Mouse (Mus musculus) neural tube, embryonic 13.5 days (tissue): ENCODE measurements around the gene Tnfaip8l3. TPM values are rescaled to one million over a fixed set of nuclear protein-coding genes. Genes with fewer than 3 reads are reported as not detected.
"Not testable (repeated sequence)": the region's sequence is repeated elsewhere in the genome, so short reads cannot be mapped to it uniquely, and the experiment has no call there.

Experiments
- ATAC-seq: fragments of 200-750 bp; cut with Nextera tagmentation; 2 replicates; pipeline ENCODE4 v1.8.0; 2017; ENCODE audit warnings: low read depth, mild to moderate bottlenecking, moderate TSS enrichment, moderate library complexity
- H3K27ac ChIP-seq: fragments of 300-500 bp; sonication (generic); replicated peaks from 2 replicates; pipeline ENCODE4 v1.5.1; 2015; ENCODE audit warnings: moderate library complexity, mild to moderate bottlenecking, inconsistent platforms
- H3K27me3 ChIP-seq: fragments of 300-500 bp; sonication (generic); 2 replicates; pipeline ENCODE4 v1.6.1; 2015; ENCODE audit warnings: mild to moderate bottlenecking, inconsistent platforms
- H3K36me3 ChIP-seq: fragments of 300-500 bp; sonication (generic); 2 replicates; pipeline ENCODE4 v1.6.1; 2015; ENCODE audit warnings: mild to moderate bottlenecking, inconsistent platforms
- H3K4me1 ChIP-seq: fragments of 300-500 bp; sonication (generic); replicated peaks from 2 replicates; pipeline ENCODE4 v1.6.1; 2015; ENCODE audit warnings: inconsistent platforms
- H3K4me2 ChIP-seq: fragments of 300-500 bp; sonication (generic); 2 replicates; pipeline ENCODE4 v1.6.1; 2015; ENCODE audit warnings: inconsistent platforms, mild to moderate bottlenecking, moderate library complexity
- H3K4me3 ChIP-seq: fragments of 300-500 bp; sonication (generic); 2 replicates; pipeline ENCODE4 v1.5.1; 2015; ENCODE audit warnings: mild to moderate bottlenecking, inconsistent platforms
- H3K9ac ChIP-seq: fragments of 300-500 bp; sonication (generic); 2 replicates; pipeline ENCODE4 v1.6.1; 2015; ENCODE audit warnings: moderate library complexity, mild to moderate bottlenecking, inconsistent platforms
- H3K9me3 ChIP-seq: fragments of 300-500 bp; sonication (generic); 2 replicates; pipeline ENCODE4 v1.6.1; 2016; ENCODE audit warnings: inconsistent platforms
- WGBS: fragments of 180-500 bp; shearing (Covaris S2); methylation state at CpG from one replicate; pipeline ENCODE4 v1.1.7; 2015; 5-methylcytosine and 5-hydroxymethylcytosine counted together
- polyA plus RNA-seq: library from polyadenylated mRNA; unstranded; fragments of >200 nt; fragmentation: Nextera tagmentation; extraction: Ambion mirVana; gene quantifications from 2 replicates; pipeline ENCODE4 v1.2.1, GENCODE M21; 2015

Tnfaip8l3 gene
- polyA plus RNA-seq, 1 experiment from 2014 or later: 0.82 TPM

DNA sequence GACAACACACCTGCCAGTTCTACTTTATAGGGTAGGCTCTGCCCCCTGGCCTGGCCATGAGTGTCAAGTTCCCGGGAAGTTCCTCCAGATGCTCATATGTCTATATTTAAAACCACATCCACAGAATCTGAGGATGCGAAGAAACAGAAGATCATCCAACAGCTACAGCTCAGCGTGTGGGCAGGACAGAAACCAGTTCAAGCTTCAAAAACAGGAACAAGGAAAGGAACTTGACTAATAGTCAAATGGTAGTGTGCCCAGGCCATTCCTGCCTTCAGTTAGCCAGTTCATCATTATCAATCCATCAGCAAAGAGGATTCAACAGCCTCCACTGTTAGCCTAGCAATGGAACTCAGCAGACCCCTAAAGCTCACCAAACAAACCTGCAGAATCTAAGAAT is 4.5 kb downstream of the Tnfaip8l3 start:
- no peaks in the 10 kb centered on the region for H3K36me3 ChIP-seq
- no peak overlapping the region for H3K4me3 ChIP-seq
- 84% methylated on average over 3 of the region's 3 CpGs for WGBS
- no peak overlapping the region for H3K4me2 ChIP-seq
- H3K27ac ChIP-seq: no peak overlapping the region
- H3K27me3 ChIP-seq: peaks cover 31% of the 10 kb centered on the region
- no peaks in the 10 kb centered on the region for H3K9me3 ChIP-seq
- peaks cover 20% of the 10 kb centered on the region for H3K4me1 ChIP-seq
- ATAC-seq: no peak
- H3K9ac ChIP-seq: no peak overlapping the region

DNA sequence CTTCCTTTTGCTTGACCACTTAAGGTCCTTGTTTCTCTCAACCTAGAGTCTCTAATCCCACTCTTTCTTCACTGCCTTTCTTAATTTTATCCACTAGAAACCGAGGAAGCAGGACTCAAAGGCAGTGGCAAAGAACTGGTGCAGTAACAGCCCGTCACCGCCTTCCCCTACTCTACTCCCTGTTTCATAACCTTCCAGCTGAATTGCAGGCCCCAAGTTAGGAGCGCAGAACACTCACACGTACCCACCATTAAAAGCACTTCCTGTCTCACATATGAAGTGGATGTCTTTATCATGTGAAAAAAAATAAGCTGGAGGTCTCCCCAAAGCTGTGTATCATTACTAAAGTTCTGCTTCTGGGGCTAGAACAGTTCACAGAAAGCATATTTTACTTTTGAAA is 6.5 kb downstream of the Tnfaip8l3 start:
- Histone ChIP-seq H3K36me3 (no peaks in the 10 kb centered on the region), H3K27me3 (peaks cover 11% of the 10 kb centered on the region), H3K27ac (no peak overlapping the region), H3K4me2 (no peak overlapping the region), H3K4me3 (no peak overlapping the region), H3K4me1 (peaks cover 8% of the 10 kb centered on the region; the same call in 1 of the 2 replicates), H3K9ac (no peak overlapping the region), H3K9me3 (no peaks in the 10 kb centered on the region)
- no peak for ATAC-seq
- 83% methylated on average over 5 of the region's 5 CpGs for WGBS

GRCm38 (mm10) chr9:54051298-54052068 is 16.7 kb downstream of the Tnfaip8l3 start:
- H3K4me1 ChIP-seq: no peaks in the 10 kb centered on the region
- no peaks in the 10 kb centered on the region for H3K27me3 ChIP-seq
- no peak for ATAC-seq
- no peaks in the 10 kb centered on the region for H3K9me3 ChIP-seq
- no peak overlapping the region for H3K4me3 ChIP-seq
- no peak overlapping the region for H3K27ac ChIP-seq
- no peaks in the 10 kb centered on the region for H3K36me3 ChIP-seq
- H3K9ac ChIP-seq: no peak overlapping the region
- no peak overlapping the region for H3K4me2 ChIP-seq
- 82% methylated on average over 3 of the region's 3 CpGs for WGBS

DNA sequence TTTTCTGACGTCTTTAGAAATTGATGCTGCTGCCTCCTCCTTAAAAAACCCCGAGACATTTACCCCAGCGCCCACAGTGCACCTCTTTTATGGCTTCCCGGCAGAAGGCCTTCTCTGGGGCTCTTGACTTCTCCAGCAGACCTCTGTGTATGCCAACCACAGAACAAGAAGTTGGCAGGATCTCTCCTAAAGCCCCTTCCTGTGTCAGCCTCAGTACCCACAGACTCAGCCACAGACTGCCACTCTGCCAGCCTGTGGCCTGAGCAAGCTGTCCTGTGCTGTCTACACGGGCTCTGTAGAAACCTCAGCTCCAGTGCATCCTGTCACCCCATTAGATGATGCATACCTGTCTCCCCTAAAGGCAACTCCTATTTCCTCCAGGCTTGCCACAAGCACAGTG is 19.2 kb downstream of the Tnfaip8l3 start:
- Histone ChIP-seq H3K9me3 (no peaks in the 10 kb centered on the region), H3K4me2 (no peak overlapping the region), H3K27ac (no peak overlapping the region), H3K27me3 (no peaks in the 10 kb centered on the region), H3K36me3 (no peaks in the 10 kb centered on the region), H3K4me3 (no peak overlapping the region), H3K9ac (no peak overlapping the region), H3K4me1 (no peaks in the 10 kb centered on the region)
- no peak for ATAC-seq
- WGBS: 88% methylated on average over 5 of the region's 5 CpGs

DNA sequence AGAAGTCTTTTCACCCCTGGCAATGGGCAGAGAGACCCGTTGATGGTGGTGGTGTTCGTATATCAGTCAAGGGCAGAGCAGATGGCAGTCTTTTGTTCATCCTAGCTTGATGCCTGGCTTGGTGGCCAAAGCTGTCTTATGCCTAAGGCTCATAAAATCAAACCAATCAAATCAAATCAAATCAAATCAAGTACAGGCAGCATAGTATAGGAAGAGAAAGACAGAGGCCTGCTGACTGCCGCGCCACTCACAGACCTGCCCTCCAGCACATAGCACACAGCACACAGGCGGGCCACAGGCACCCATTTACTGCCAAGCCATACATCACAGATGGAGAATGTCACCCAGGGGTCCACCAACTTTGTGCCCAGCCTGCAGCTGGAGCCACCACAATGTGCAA is 25.1 kb downstream of the Tnfaip8l3 start:
- Histone ChIP-seq H3K27ac (no peak overlapping the region), H3K9ac (no peak overlapping the region), H3K27me3 (no peaks in the 10 kb centered on the region), H3K4me3 (no peak overlapping the region), H3K9me3 (no peaks in the 10 kb centered on the region), H3K4me2 (no peak overlapping the region), H3K4me1 (no peaks in the 10 kb centered on the region; the same call in 1 of the 2 replicates), H3K36me3 (no peaks in the 10 kb centered on the region)
- 60% methylated on average over 5 of the region's 5 CpGs for WGBS
- ATAC-seq: peak; percentile 40; the same call in 1 of the 2 replicates

DNA sequence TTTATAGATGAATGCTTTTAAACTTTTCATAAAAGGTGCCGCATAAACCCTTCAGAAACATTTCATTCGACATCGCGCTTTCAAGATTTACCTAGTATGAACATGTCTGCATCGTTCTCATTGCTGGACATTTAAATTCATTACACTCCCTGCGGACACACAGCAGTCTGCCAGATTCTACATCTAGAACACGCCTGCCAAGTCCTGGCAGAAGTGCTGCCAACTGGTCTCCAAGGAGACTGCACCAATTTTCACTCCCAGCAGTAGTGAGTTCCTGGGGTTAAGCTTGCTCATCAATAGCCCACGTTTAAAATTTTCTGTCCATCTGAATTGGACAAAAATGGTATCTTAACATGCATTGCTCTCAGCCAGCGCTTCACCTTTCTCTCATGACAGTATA is 30.5 kb downstream of the Tnfaip8l3 start:
- Histone ChIP-seq H3K4me3 (no peak overlapping the region), H3K27ac (no peak overlapping the region), H3K4me1 (peaks cover 7% of the 10 kb centered on the region; the same call in 1 of the 2 replicates), H3K9ac (no peak overlapping the region), H3K36me3 (no peaks in the 10 kb centered on the region), H3K9me3 (no peaks in the 10 kb centered on the region), H3K4me2 (no peak overlapping the region), H3K27me3 (no peaks in the 10 kb centered on the region)
- WGBS: 44% methylated on average over 9 of the region's 9 CpGs
- peak; percentile 63; the same call in 1 of the 2 replicates for ATAC-seq

GRCm38 (mm10) chr9:54034691-54035090 is 33.5 kb downstream of the Tnfaip8l3 start:
- no peak for ATAC-seq
- H3K9ac ChIP-seq: no peak overlapping the region
- no peaks in the 10 kb centered on the region for H3K9me3 ChIP-seq
- 70% methylated on average over 5 of the region's 5 CpGs for WGBS
- peaks cover 7% of the 10 kb centered on the region; the same call in 1 of the 2 replicates for H3K4me1 ChIP-seq
- no peak overlapping the region for H3K4me3 ChIP-seq
- H3K27me3 ChIP-seq: no peaks in the 10 kb centered on the region
- H3K27ac ChIP-seq: no peak overlapping the region
- H3K36me3 ChIP-seq: no peaks in the 10 kb centered on the region
- no peak overlapping the region for H3K4me2 ChIP-seq

DNA sequence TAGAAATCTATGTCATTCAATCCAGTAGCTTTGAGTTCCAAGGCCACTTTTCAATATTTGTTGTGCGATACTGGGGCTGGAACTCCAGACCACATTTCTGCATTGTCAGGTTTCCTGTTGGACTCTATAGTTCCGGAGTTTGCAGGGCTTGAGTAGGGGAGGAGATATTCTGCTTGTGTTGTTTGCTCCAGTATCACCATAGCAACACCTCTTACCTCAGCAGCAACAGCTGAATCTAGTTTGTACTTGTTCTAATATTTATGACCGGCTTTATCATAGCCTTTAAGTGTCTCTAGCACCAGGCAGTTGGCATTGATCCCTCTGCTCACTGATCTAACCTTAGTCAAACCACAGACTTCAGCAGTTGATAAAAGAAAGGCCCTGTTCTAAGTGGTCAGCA is 45.4 kb downstream of the Tnfaip8l3 start:
- no peak for ATAC-seq
- no peaks in the 10 kb centered on the region for H3K36me3 ChIP-seq
- H3K4me3 ChIP-seq: no peak overlapping the region
- no peaks in the 10 kb centered on the region for H3K27me3 ChIP-seq
- no peaks in the 10 kb centered on the region for H3K9me3 ChIP-seq
- no peak overlapping the region for H3K9ac ChIP-seq
- 74% methylated on average over 3 of the region's 3 CpGs for WGBS
- no peaks in the 10 kb centered on the region for H3K4me1 ChIP-seq
- no peak overlapping the region for H3K27ac ChIP-seq
- H3K4me2 ChIP-seq: no peak overlapping the region

- no peaks in the 10 kb centered on the region for H3K9me3 ChIP-seq
- no peak overlapping the region for H3K27ac ChIP-seq
- no peaks in the 10 kb centered on the region for H3K36me3 ChIP-seq
- no peak overlapping the region for H3K4me2 ChIP-seq
- WGBS: 73% methylated on average over 1 of the region's 1 CpGs
- no peak overlapping the region for H3K9ac ChIP-seq
- no peaks in the 10 kb centered on the region for H3K4me1 ChIP-seq
- no peak for ATAC-seq
- H3K4me3 ChIP-seq: no peak overlapping the region
- no peaks in the 10 kb centered on the region for H3K27me3 ChIP-seq
Measured at GRCm38 (mm10) chr9:53994528-53994927, 73.7 kb downstream of the Tnfaip8l3 start.

DNA sequence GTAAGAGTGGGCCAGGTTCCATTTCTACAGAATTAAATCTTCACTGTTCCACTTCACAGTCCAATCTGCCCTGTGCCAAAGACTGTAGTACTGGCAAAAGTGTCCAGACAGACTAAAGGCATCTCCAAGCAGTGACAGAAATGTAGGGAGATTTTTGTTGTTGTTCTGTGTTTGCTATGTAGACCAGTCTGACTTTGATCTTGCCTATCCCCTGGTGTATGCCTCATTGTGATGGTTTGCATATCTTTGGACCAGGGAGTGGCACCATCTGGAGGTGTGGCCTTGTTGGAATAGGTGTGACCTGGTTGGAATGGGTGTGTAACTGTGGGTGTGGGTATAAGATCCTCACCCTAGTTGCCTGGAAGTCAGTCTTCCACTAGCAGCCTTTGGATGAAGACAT is 75.6 kb downstream of the Tnfaip8l3 start:
- not testable (repeated sequence) for H3K9me3 ChIP-seq, H3K9ac ChIP-seq, H3K4me2 ChIP-seq, H3K4me3 ChIP-seq, H3K36me3 ChIP-seq, H3K4me1 ChIP-seq, H3K27me3 ChIP-seq, ATAC-seq, H3K27ac ChIP-seq

DNA sequence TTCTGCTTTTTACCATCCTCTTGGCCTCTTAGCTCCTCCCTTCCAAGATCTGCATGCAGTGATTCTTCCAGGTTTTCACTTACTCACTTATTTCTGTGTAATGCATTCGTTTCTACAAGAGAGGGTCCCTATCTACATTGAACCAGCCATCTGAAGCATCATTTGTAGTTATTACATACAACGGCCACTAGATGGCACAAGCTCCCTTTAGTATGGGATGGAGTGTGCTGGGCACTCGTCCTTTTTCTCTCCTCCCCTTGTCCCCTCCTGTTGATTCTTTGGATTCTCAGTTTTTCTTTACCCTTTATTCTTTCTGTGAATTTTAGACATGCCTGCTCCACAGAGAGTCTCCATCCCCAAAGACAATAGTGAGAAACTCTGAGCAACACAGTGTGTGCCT is 77.3 kb downstream of the Tnfaip8l3 start:
- 4% methylated on average over 3 of the region's 3 CpGs for WGBS
- H3K36me3 ChIP-seq: no peaks in the 10 kb centered on the region
- peaks cover under 1% of the 10 kb centered on the region; the same call in 1 of the 2 replicates for H3K27me3 ChIP-seq
- no peak overlapping the region for H3K4me3 ChIP-seq
- H3K4me2 ChIP-seq: no peak overlapping the region
- peak; percentile 90 for ATAC-seq
- no peaks in the 10 kb centered on the region for H3K4me1 ChIP-seq
- no peak overlapping the region for H3K27ac ChIP-seq
- no peaks in the 10 kb centered on the region for H3K9me3 ChIP-seq
- H3K9ac ChIP-seq: no peak overlapping the region

GRCm38 (mm10) chr9:53986972-53987371 is 81.2 kb downstream of the Tnfaip8l3 start:
- no peaks in the 10 kb centered on the region for H3K36me3 ChIP-seq
- no peak overlapping the region for H3K4me3 ChIP-seq
- no peaks in the 10 kb centered on the region for H3K4me1 ChIP-seq
- H3K9ac ChIP-seq: no peak overlapping the region
- H3K27ac ChIP-seq: no peak overlapping the region
- H3K4me2 ChIP-seq: no peak overlapping the region
- H3K9me3 ChIP-seq: no peaks in the 10 kb centered on the region
- peaks cover 6% of the 10 kb centered on the region; the same call in 1 of the 2 replicates for H3K27me3 ChIP-seq
- peak; percentile 46; the same call in 1 of the 2 replicates for ATAC-seq
- WGBS: 41% methylated on average over 3 of the region's 3 CpGs

DNA sequence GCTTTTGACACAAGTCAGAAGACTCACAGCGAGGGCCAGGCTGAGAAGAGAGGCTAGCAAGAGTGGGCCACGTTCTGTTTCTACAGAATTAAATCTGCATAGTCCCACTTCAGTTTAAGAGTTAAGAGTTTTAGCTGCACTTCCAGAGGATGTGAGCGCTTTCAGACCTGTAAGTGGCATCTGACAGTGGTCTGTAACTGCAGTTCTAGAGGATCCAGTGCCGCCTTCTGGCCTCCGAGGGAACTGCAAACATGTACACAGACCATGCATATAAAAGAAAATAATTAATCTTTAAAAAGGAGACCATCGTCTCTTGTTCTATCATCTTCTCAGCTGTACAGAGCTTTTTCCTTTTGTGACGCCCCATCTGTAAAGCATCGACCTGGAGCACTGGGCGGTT is 83.3 kb downstream of the Tnfaip8l3 start:
- ATAC-seq: no peak
- no peaks in the 10 kb centered on the region for H3K36me3 ChIP-seq
- H3K9ac ChIP-seq: no peak overlapping the region
- H3K4me3 ChIP-seq: no peak overlapping the region
- H3K9me3 ChIP-seq: no peaks in the 10 kb centered on the region
- WGBS: 31% methylated on average over 9 of the region's 9 CpGs
- H3K27me3 ChIP-seq: peaks cover 6% of the 10 kb centered on the region; the same call in 1 of the 2 replicates
- H3K4me1 ChIP-seq: no peaks in the 10 kb centered on the region
- no peak overlapping the region for H3K27ac ChIP-seq
- H3K4me2 ChIP-seq: no peak overlapping the region
